Mouse (Mus musculus) gonadal fat pad, adult 2 months (tissue): ENCODE measurements around the gene Ier2. TPM values are rescaled to one million over a fixed set of nuclear protein-coding genes. Genes with fewer than 3 reads are reported as not detected.

Experiments
- DNase-seq: peaks from one replicate; pipeline ENCODE4 v3.0.0-alpha.2; 2012; ENCODE audit warnings: low read depth
- polyA plus RNA-seq: library from polyadenylated mRNA; depleted of rRNA; stranded (reverse); fragments of >200 nt; gene quantifications from 2 replicates; pipeline ENCODE4 v1.2.3, GENCODE M21; 2012

Ier2 gene
- polyA plus RNA-seq, 1 experiment, result 8.5 TPM

GRCm38 (mm10) chr8:84661961-84662571 lies 586 bp downstream of the Ier2 start:
- no peak for DNase-seq

GRCm38 (mm10) chr8:84661458-84661871 lies 1.2 kb downstream of the Ier2 start:
- no peak for DNase-seq

GRCm38 (mm10) chr8:84660819-84661457 lies 1.7 kb downstream of the Ier2 start:
- no peak for DNase-seq

GRCm38 (mm10) chr8:84659936-84660818 lies 2.5 kb downstream of the Ier2 start:
- no peak for DNase-seq

GRCm38 (mm10) chr8:84658951-84659350 lies 3.7 kb downstream of the Ier2 start:
- DNase-seq, result no peak

GRCm38 (mm10) chr8:84657680-84658079 lies 5.0 kb downstream of the Ier2 start:
- no peak for DNase-seq

GRCm38 (mm10) chr8:84657203-84657602 lies 5.4 kb downstream of the Ier2 start:
- DNase-seq, result no peak

- no peak for DNase-seq
Observed at GRCm38 (mm10) chr8:84656641-84657126, 6.0 kb downstream of the Ier2 start.

GRCm38 (mm10) chr8:84656191-84656525 lies 6.5 kb downstream of the Ier2 start:
- no peak for DNase-seq

- DNase-seq, result no peak
Observed at GRCm38 (mm10) chr8:84655336-84656190, 7.1 kb downstream of the Ier2 start.

GRCm38 (mm10) chr8:84654597-84654996 lies 8.1 kb downstream of the Ier2 start:
- DNase-seq, result no peak

GRCm38 (mm10) chr8:84653092-84653631 lies 9.5 kb downstream of the Ier2 start:
- DNase-seq, result no peak

- no peak for DNase-seq
Observed at GRCm38 (mm10) chr8:84650213-84650612, 12.4 kb downstream of the Ier2 start.

GRCm38 (mm10) chr8:84647461-84647901 lies 15.2 kb downstream of the Ier2 start:
- DNase-seq, result no peak

- DNase-seq, result no peak
Observed at GRCm38 (mm10) chr8:84646800-84647199, 15.9 kb downstream of the Ier2 start.

- no peak for DNase-seq
Observed at GRCm38 (mm10) chr8:84643019-84643418, 19.6 kb downstream of the Ier2 start.

- DNase-seq, result no peak
Observed at GRCm38 (mm10) chr8:84641578-84642361, 20.9 kb downstream of the Ier2 start.

- no peak for DNase-seq
Observed at GRCm38 (mm10) chr8:84640617-84641294, 21.9 kb downstream of the Ier2 start.

- no peak for DNase-seq
Observed at GRCm38 (mm10) chr8:84640010-84640588, 22.6 kb downstream of the Ier2 start.
